Mouse (Mus musculus) liver, adult 2 months (tissue): Measurements from ENCODE around the gene Ankrd39. TPM values are rescaled to one million over a fixed set of nuclear protein-coding genes. Genes with fewer than 3 reads are reported as not detected.
"Not testable (repeated sequence)": the region's sequence is repeated elsewhere in the genome, so short reads cannot be mapped to it uniquely, and the experiment has no call there.

ENCODE experiments used
- DNase-seq: peaks from one replicate; pipeline ENCODE4 v3.0.0-alpha.2; 2011; ENCODE audit warnings: low read depth, low spot score; ENCODE audit errors: extremely low read depth
- H3K27ac ChIP-seq: fragments of 200-500 bp; replicated peaks from 2 replicates; pipeline ENCODE4 v1.5.1; 2012; ENCODE audit warnings: low read depth, mild to moderate bottlenecking, control low read depth, inconsistent platforms, low read length; ENCODE audit not compliant: insufficient read depth
- H3K27me3 ChIP-seq: fragments of 200-500 bp; 2 replicates; pipeline ENCODE4 v1.6.1; 2012; ENCODE audit warnings: mild to moderate bottlenecking, moderate library complexity, low read length, inconsistent platforms; ENCODE audit not compliant: control insufficient read depth, insufficient read depth
- H3K36me3 ChIP-seq: fragments of 200-500 bp; 2 replicates; pipeline ENCODE4 v1.6.1; 2012; ENCODE audit warnings: low read length, inconsistent platforms; ENCODE audit not compliant: control insufficient read depth, insufficient read depth
- H3K4me1 ChIP-seq: fragments of 200-500 bp; 2 replicates; pipeline ENCODE4 v1.6.1; 2011; ENCODE audit warnings: low read length; ENCODE audit not compliant: control insufficient read depth, insufficient read depth
- H3K4me3 ChIP-seq: fragments of 200-500 bp; 2 replicates; pipeline ENCODE4 v1.5.1; 2011; ENCODE audit warnings: low read depth, mild to moderate bottlenecking, control low read depth, low read length, moderate library complexity; ENCODE audit not compliant: insufficient read depth
- H3K79me2 ChIP-seq: fragments of 200-500 bp; 2 replicates; pipeline ENCODE4 v1.6.1; 2012; ENCODE audit warnings: inconsistent platforms, mild to moderate bottlenecking, low read length, moderate library complexity; ENCODE audit not compliant: control insufficient read depth, insufficient read depth
- H3K9ac ChIP-seq: fragments of 200-500 bp; 2 replicates; pipeline ENCODE4 v1.6.1; 2012; ENCODE audit warnings: low read depth, mild to moderate bottlenecking, control low read depth, inconsistent platforms, low read length
- CTCF ChIP-seq: fragments of 200-500 bp; IDR thresholded peaks from 2 replicates; pipeline ENCODE4 v1.5.1; 2011; ENCODE audit warnings: low read depth, low read length, control low read depth
- POLR2A ChIP-seq: fragments of 200-500 bp; IDR thresholded peaks from 2 replicates; pipeline ENCODE4 v1.6.1; 2011; ENCODE audit warnings: low read length, control low read depth; ENCODE audit not compliant: insufficient read depth; ENCODE audit errors: extremely low read depth
- WGBS: fragments of 180-500 bp; shearing (Covaris S2); methylation state at CpG from one replicate; pipeline ENCODE4 v1.1.7; 2018; 5-methylcytosine and 5-hydroxymethylcytosine counted together
- polyA plus RNA-seq: library from polyadenylated mRNA; depleted of rRNA; stranded (reverse); fragments of >200 nt; gene quantifications from 2 replicates; pipeline ENCODE4 v1.2.3, GENCODE M21; 2012
- total RNA-seq: library from RNA; depleted of rRNA; stranded (reverse); fragments of >200 nt; gene quantifications from 2 replicates; pipeline ENCODE4 v1.2.3, GENCODE M21; 2014

Ankrd39 gene
- total and polyA plus RNA-seq, 2 experiments = 2.6 to 9.4 TPM

GRCm38 (mm10) chr1:36540807-36541206 lies 6.4 kb downstream of the Ankrd39 start:
- no peak overlapping the region for H3K4me3 ChIP-seq
- H3K36me3 ChIP-seq = no peaks in the 10 kb centered on the region
- H3K79me2 ChIP-seq = no peaks in the 10 kb centered on the region
- no peak overlapping the region for H3K9ac ChIP-seq
- 81% methylated on average over 12 of the region's 12 CpGs for WGBS
- TF ChIP-seq CTCF (no peak), POLR2A (no peak)
- H3K4me1 ChIP-seq = peaks cover 21% of the 10 kb centered on the region
- H3K27ac ChIP-seq = no peak overlapping the region
- no peaks in the 10 kb centered on the region for H3K27me3 ChIP-seq
- DNase-seq = no peak

DNA sequence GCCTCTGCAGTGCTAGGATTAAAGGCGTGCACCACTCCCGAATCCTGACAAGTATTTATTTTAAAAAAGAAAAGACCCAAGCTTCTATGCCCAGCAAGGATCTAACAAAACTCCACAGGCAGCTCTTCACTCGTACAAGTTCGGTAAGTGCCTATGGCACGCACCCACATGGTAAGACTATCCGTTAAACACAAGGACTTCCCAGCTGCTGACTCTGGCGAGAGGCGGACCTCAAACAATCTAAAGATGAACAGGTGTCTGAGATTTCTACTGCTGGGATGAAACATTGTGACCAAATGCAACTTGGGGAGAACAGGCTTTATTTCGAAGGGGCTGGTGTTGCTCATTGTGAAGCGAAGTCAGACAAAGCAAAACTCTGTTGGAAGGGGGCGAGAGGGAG lies 7.1 kb downstream of the Ankrd39 start:
- no peaks in the 10 kb centered on the region for H3K27me3 ChIP-seq
- 93% methylated on average over 11 of the region's 11 CpGs for WGBS
- H3K9ac ChIP-seq = no peak overlapping the region
- peaks cover 22% of the 10 kb centered on the region for H3K4me1 ChIP-seq
- H3K27ac ChIP-seq = no peak overlapping the region
- TF ChIP-seq CTCF (no peak), POLR2A (no peak)
- H3K79me2 ChIP-seq = no peaks in the 10 kb centered on the region
- DNase-seq = no peak
- no peak overlapping the region for H3K4me3 ChIP-seq
- no peaks in the 10 kb centered on the region for H3K36me3 ChIP-seq

DNA sequence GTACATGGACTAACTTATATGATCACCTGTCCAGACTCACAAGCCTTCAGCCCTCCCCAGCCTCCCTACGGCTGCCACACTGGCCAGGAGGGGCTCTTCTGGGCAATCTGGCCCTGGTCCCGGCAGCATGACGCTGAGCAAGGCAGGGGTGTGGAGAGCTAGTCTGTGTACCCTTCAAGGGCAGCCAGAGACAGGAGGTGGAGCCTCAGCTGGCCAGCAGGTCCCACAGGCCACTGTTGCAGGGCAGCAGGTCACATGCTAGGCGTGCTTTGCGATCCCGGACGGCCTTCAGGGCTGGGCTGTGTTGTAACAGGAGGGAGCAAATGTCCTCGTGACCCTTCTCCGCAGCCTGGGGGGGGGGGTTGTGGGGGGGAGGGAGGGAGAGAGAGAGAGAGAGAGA lies 8.1 kb downstream of the Ankrd39 start, which contains the start of gene Gm42417:
Gene Gm42417 (minus strand): TSS at position 244 of the 400 bp plus-strand sequence.
- no peak within 1 kb of the TSS for H3K9ac ChIP-seq
- no peaks in the 10 kb centered on the region for H3K79me2 ChIP-seq
- 9% methylated on average over 9 of the region's 9 CpGs for WGBS
- peak within 1 kb of the TSS; percentile 43 for H3K27ac ChIP-seq
- H3K27me3 ChIP-seq = no peaks in the 10 kb centered on the region
- DNase-seq = peak; percentile 94
- TF ChIP-seq POLR2A (no peak), CTCF (no peak)
- H3K4me3 ChIP-seq = no peak within 1 kb of the TSS
- H3K4me1 ChIP-seq = peaks cover 22% of the 10 kb centered on the region
- no peaks in the 10 kb centered on the region for H3K36me3 ChIP-seq

GRCm38 (mm10) chr1:36538727-36539126 lies 8.5 kb downstream of the Ankrd39 start:
- WGBS = 36% methylated on average over 4 of the region's 4 CpGs
- Histone ChIP-seq H3K4me3 (no peak overlapping the region), H3K36me3 (no peaks in the 10 kb centered on the region), H3K79me2 (no peaks in the 10 kb centered on the region), H3K4me1 (peaks cover 22% of the 10 kb centered on the region), H3K9ac (no peak overlapping the region), H3K27me3 (no peaks in the 10 kb centered on the region), H3K27ac (peak overlapping the region; percentile 43)
- TF ChIP-seq CTCF = no peak
- no peak for TF ChIP-seq POLR2A
- no peak for DNase-seq

GRCm38 (mm10) chr1:36536783-36537182 lies 10.5 kb downstream of the Ankrd39 start, which contains the start of gene Ankrd23:
Ankrd23 (minus strand) TSS chr1:36536883.
- Histone ChIP-seq H3K4me1 (peaks cover 22% of the 10 kb centered on the region), H3K27ac (peak within 1 kb of the TSS; percentile 17)
- not testable (repeated sequence) for H3K36me3 ChIP-seq, H3K9ac ChIP-seq, H3K4me3 ChIP-seq, H3K27me3 ChIP-seq, DNase-seq, H3K79me2 ChIP-seq
- WGBS = 85% methylated on average over 9 of the region's 9 CpGs

- DNase-seq = peak; percentile 65
- WGBS = 30% methylated on average over 8 of the region's 8 CpGs
- Histone ChIP-seq H3K4me1 (peaks cover 22% of the 10 kb centered on the region), H3K27ac (peak overlapping the region; percentile 17), H3K36me3 (no peaks in the 10 kb centered on the region), H3K9ac (no peak overlapping the region), H3K27me3 (no peaks in the 10 kb centered on the region), H3K79me2 (no peaks in the 10 kb centered on the region), H3K4me3 (no peak overlapping the region)
- no peak for TF ChIP-seq CTCF
- no peak for TF ChIP-seq POLR2A
These were observed 10.9 kb downstream of the Ankrd39 start for GRCm38 (mm10) chr1:36536397-36536728.
